Mouse (Mus musculus): Measurements from ENCODE around the gene Cldn10.

Cldn10 gene

GRCm38 (mm10) chr14:118827283-118827904 is 39.7 kb downstream of the Cldn10 start:
- no peak for DNase-seq (ENCODE audit: low spot score)

DNA sequence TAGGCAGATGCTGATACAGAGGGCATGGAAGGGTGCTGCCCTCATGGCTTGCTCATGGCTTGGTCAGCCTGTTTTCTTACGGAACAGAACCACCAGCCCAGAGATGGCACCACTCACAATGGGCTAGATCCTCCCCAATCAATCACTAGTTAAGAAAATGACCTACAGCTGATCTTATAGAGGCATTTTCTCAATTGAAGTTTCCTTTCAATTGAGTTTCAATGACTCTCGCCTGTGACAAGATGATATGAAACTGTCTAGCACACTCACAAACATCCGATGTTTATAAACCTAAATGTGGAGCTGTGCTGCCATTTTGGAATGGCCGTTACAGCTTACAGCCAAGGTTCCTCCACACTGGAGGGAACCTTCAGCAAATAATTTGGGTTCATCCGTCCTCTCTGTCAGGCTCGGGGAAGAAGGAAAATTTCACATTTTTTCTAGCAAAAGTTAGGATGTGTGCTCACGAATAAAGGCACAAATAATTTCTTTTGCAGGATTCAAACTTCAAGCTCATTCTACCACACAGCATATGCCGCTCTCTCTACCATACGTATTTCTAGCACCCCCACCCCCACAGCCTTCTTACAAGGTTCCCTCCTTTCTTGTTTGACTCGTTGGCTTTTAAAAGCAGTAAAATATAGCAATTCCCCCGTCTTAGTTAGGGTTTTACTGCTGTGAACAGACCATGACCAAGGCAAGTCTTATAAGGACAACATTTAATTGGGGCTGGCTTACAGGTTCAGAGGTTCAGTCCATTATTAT is 41.8 kb downstream of the Cldn10 start:
- DNase-seq (ENCODE audit: low spot score): no peak

DNA sequence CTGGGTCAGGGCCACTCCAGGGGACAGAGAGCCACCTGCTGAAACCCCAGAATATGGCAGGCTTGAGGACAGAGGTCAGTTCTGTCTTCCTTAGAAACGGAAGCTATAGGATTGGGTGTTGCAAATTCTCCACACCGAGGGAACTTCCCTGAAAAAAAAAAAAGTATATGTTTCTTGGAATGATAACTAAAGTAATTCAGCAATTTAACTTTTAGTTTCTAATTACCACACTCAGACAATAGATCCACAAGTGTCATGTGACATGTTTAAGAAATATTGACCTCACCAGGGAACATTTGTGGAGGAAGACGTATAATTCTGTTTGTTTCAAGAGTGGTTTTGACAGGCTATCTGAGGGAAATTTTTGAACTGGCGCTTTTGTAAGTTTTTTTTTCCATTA is 43.9 kb downstream of the Cldn10 start:
- DNase-seq (ENCODE audit: low spot score): no peak

DNA sequence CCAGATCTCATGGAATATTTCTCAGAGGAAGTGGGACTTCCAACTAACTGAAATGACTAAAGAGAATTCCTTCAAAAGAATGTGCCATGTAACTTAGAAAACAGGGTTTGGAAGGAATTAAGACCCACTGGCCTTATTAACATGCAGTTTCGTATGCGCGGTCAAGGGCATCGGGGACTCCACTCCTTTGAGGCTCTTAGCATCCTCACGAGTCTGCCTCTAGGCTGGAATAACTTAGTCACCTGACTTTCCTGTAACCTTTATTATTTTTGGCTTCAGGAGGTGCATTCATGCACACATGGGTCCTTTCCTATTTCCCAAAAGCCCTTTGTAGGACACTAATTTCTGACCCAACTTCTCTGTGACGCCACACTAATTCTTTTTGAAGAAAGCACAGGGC is 45.5 kb downstream of the Cldn10 start:
- no peak for DNase-seq (ENCODE audit: low spot score)

DNA sequence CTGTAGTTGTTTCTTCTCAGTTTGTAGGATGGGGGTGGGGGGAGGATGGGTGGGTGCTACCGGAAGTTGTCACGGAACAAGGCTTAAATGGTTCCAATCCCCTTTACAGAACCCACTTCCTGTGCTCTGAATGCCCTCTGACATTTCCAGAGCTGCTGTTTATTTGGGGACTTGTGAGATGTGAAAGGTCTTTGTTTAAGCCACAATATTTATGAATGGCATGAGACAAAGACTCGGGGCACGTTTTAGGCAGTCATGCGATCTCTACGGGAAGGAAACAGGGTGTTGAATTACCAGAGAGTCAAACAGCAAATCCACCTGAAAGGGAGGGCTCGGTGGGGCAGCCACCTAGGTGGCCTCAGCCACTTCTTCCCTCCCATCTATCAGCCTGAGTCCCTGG is 46.6 kb downstream of the Cldn10 start:
- no peak for DNase-seq (ENCODE audit: low spot score)

- DNase-seq (ENCODE audit: low spot score): no peak
Measured at GRCm38 (mm10) chr14:118836145-118836544, 48.4 kb downstream of the Cldn10 start.

- no peak for DNase-seq (ENCODE audit: low spot score)
Measured at GRCm38 (mm10) chr14:118836754-118837153, 49.0 kb downstream of the Cldn10 start.

GRCm38 (mm10) chr14:118838556-118839120 is 50.9 kb downstream of the Cldn10 start:
- DNase-seq (ENCODE audit: low spot score): no peak

GRCm38 (mm10) chr14:118839416-118839815 is 51.7 kb downstream of the Cldn10 start:
- no peak for DNase-seq (ENCODE audit: low spot score)

GRCm38 (mm10) chr14:118840027-118840426 is 52.3 kb downstream of the Cldn10 start:
- DNase-seq (ENCODE audit: low spot score): no peak

DNA sequence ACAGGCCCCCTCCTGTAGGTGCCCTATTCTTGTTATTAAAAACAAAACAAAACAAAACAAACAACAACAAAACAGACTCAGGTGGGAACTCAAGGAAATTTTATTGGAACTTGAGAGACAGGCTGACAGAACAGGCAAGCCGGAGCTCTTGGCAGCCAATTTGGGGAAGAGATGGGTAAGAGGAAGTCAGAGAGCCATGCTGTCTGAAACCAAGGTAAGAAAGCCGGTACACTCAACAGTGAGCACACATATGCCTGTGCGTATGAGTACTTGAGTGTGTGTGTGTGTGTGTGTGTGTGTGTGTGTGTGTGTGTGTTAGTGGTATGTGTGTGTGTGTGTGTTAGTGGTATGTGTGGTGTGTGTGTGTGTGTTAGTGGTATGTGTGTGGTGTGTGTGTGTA is 54.6 kb downstream of the Cldn10 start:
- no peak for DNase-seq (ENCODE audit: low spot score)

GRCm38 (mm10) chr14:118846834-118847233 is 59.1 kb downstream of the Cldn10 start:
- no peak for DNase-seq (ENCODE audit: low spot score)

DNA sequence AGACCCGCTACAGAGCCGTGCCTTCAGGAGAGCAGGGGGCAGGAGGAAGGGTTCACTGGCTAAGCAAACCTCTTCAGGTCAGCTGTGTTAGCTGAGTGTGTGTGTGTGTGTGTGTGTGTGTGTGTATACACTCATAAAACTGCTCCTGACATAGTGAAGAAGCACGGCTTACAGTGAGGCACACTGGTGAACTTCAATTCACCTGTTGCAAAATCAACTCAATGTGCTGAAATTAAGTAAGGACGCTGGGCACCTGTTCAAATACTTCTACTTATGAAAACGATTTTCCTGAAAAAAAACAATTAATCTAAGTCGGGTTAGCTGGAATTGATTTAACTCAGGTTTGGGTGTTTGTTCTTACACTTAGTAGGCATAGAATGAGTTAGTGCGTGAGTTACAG is 60.5 kb downstream of the Cldn10 start:
- DNase-seq (ENCODE audit: low spot score): no peak

DNA sequence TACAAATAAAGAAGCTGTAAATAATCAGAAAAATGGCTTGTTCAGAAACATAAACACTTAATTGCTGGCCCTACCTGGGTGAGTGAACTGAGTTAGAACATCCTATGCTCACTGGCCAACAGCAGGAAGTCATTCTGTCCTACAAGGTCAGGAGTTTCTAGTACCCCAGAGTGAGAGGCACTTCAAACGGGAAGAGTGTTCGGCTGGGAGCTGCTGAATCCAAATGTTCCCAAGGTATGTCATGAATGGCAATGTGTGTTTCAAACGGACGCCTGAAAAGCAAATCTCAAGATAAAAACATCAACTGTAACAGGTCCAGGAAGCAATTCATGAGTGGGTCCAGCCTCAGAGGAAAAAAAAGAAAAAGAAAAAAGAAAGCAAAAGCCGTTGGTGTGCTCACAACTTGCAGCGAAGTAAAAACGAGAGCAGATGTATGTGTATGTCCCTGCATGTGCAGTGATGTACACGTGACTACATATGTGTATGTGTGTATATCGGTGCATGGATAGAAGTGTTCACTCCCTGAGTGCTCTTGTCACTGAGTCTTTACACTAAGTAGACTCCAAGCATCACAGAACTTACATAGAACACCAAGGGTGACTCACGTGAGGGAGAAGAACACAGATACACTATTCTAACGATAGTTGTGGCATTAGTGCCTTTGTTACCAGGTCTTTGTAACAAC is 62.4 kb downstream of the Cldn10 start:
- DNase-seq (ENCODE audit: low spot score): no peak

- no peak for DNase-seq (ENCODE audit: low spot score)
Measured at GRCm38 (mm10) chr14:118850696-118851035, 63.0 kb downstream of the Cldn10 start.

GRCm38 (mm10) chr14:118851496-118852107 is 63.9 kb downstream of the Cldn10 start:
- no peak for DNase-seq (ENCODE audit: low spot score)

DNA sequence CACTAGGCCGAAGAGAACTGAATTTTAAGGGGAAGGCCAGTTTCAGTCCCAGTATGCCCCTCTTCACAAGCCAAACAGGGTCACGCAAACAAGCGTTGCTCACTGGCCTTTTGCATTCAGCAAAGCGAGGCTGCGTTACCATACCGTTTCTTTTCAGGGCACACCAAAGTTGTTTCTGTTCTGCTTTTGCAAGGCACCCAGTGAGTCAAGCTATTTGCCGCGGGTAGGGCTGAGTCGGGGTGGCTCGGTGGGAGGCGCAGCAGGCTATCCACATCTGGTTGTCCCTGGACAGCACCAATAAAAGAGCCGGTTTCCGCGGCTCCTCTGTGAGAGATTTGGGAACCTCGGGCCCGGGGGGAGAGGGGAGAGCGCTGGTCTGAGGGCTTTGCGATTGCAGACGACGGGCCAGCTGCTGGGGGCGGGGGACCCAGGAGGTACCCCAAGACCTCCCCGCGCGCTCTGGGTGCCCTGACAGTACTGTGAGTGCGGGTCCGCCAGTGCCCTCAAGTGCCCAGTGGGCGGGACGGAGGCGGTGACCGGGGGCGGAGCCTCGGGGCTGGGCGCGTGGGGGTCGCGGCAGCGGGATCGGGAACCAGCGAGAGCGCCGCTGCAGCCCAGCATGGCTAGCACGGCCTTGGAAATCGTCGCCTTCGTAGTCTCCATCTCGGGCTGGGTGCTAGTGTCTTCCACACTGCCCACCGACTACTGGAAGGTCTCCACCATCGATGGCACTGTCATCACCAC is 66.8 kb downstream of the Cldn10 start:
- DNase-seq (ENCODE audit: low spot score): no peak

DNA sequence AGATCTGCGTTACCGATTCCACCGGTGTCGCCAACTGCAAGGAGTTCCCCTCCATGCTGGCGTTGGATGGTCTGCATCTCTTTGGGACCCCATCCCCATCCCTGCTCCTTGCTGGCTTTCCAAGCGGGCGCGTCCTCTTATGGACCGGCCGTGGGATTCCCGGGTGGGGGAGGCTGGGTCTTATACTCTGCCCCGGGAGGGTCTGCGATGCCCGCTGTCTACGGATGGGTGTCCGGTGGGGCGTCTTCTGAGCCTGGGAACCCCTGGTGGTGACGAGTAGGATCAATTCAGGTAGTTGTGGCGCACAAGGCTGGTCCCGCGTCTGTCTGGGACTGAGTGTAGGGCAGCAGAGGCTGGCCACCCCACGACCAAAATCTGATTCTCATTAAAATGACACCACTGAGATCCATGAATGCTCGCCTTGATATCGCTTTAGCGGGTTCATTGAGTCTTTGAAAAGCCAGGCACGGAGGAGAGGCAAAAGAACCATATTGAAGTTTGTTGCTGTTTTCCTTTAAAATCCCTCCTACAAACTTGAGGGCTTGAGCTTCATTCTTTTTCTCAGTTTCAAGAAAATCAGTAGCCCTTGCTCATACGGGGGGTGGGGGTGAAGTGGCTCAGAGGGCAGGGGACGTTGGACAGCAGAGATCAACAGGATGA is 67.6 kb downstream of the Cldn10 start:
- no peak for DNase-seq (ENCODE audit: low spot score)

GRCm38 (mm10) chr14:118856563-118856962 is 68.9 kb downstream of the Cldn10 start:
- no peak for DNase-seq (ENCODE audit: low spot score)

- DNase-seq (ENCODE audit: low spot score): no peak
Measured at GRCm38 (mm10) chr14:118858318-118858717, 70.6 kb downstream of the Cldn10 start.

DNA sequence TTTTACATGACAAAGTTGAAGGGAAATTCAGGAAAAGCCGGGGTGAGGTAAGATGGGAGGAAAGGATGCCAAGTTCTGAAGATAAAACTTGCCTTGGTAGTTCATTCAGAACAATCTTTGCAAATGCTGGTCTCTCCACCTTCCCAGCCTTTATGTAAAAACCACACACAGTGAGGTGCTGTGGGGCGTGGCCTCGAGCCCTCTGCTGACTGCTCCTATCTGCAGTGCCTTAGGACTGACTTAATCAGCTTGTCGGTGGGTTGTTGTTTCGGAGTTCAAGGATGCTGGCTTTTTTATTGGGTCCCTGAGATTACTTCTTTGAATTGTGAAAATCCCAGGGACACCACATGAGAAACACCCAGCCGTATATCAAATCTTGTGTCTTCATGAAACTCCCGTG is 74.5 kb downstream of the Cldn10 start:
- no peak for DNase-seq (ENCODE audit: low spot score)

Data from layer of hippocampus, adult 9-10 months (tissue).